Mouse (Mus musculus) MEL (cell line): ENCODE data around the gene Tgm5.

Source experiments
- CTCF ChIP-seq, 3 experiments: IDR thresholded peaks in 2 of 3; conservative IDR thresholded peaks in 1 of 3; 2 replicates each; pipeline ENCODE4 v1.5.1; 2011 to 2012; ENCODE audit warnings: low read length in 3 of 3, low read depth in 2 of 3, mild to moderate bottlenecking in 2 of 3, improper control_type of control experiment in 1 of 3, inconsistent platforms in 1 of 3, mixed read lengths in 1 of 3, moderate library complexity in 1 of 3; ENCODE audit not compliant: control insufficient read depth in 1 of 3, insufficient read depth in 1 of 3, poor library complexity in 1 of 3, severe bottlenecking in 1 of 3
- GATA1 ChIP-seq: IDR thresholded peaks from 2 replicates; pipeline ENCODE4 v1.6.1; 2011; ENCODE audit warnings: low read depth, low read length, improper control_type of control experiment
- HCFC1 ChIP-seq: IDR thresholded peaks from 2 replicates; pipeline ENCODE4 v1.6.1; 2012; ENCODE audit warnings: low read depth, mild to moderate bottlenecking, inconsistent platforms, low read length, improper control_type of control experiment, moderate library complexity
- JUND ChIP-seq: IDR thresholded peaks from 2 replicates; pipeline ENCODE4 v1.6.1; 2011; ENCODE audit warnings: low read depth, mild to moderate bottlenecking, improper control_type of control experiment, low read length
- MAX ChIP-seq: IDR thresholded peaks from 2 replicates; pipeline ENCODE4 v1.6.1; 2011; ENCODE audit warnings: low read length, improper control_type of control experiment
- MYB ChIP-seq: IDR thresholded peaks from 2 replicates; pipeline ENCODE4 v1.6.1; 2011; ENCODE audit warnings: mild to moderate bottlenecking, low read depth, low read length, improper control_type of control experiment
- POLR2A ChIP-seq, 2 experiments: IDR thresholded peaks; 2 replicates each; pipeline ENCODE4 v1.6.1; 2011 to 2012; ENCODE audit warnings: low read length in 2 of 2, mild to moderate bottlenecking in 2 of 2, control low read depth in 1 of 2, improper control_type of control experiment in 1 of 2, low read depth in 1 of 2, moderate library complexity in 1 of 2; ENCODE audit not compliant: control insufficient read depth in 1 of 2, insufficient read depth in 1 of 2, poor library complexity in 1 of 2
- POLR2AphosphoS2 ChIP-seq: IDR thresholded peaks from 2 replicates; pipeline ENCODE4 v1.6.1; 2011; ENCODE audit warnings: low read length, improper control_type of control experiment
- RAD21 ChIP-seq: IDR thresholded peaks from 2 replicates; pipeline ENCODE4 v1.6.1; 2011; ENCODE audit warnings: mild to moderate bottlenecking, low read depth, low read length, improper control_type of control experiment
- TAL1 ChIP-seq: IDR thresholded peaks from 2 replicates; pipeline ENCODE4 v1.6.1; 2012; ENCODE audit warnings: mild to moderate bottlenecking, inconsistent platforms, low read length, moderate library complexity, mixed read lengths
- USF1 ChIP-seq: IDR thresholded peaks from 2 replicates; pipeline ENCODE4 v1.6.1; 2014; ENCODE audit warnings: low read depth, mild to moderate bottlenecking, inconsistent platforms, low read length, improper control_type of control experiment, moderate library complexity
- ZMIZ1 ChIP-seq: IDR thresholded peaks from 2 replicates; pipeline ENCODE4 v1.6.1; 2012; ENCODE audit warnings: low read depth, mild to moderate bottlenecking, inconsistent platforms, low read length, improper control_type of control experiment, moderate library complexity

DNA sequence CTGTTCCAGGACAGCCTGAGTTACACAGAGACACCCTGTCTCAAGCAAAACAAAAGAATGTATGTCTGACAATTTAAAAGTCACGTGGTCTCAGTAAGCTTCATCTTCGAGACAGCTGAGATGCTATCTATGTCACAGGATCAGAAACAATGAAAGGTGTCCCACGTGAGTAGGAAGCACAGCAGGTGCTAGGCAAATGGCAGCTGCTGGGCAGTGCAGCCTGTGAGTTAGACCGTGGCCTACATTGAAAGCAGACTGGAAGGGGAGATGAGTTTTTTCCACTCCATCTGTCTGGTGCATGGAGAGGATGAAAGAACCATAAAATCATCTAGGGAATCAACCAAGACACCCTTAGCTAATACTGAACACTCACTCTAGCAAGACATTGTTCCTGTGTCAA lies 18.5 kb downstream of the Tgm5 start:
- no peak for TF ChIP-seq CTCF (IDR thresholded peaks at IDR 0.05 in 2 of 3, conservative IDR thresholded peaks at IDR 0.05 in 1 of 3; ENCODE audit: control insufficient read depth in 1 of 3, insufficient read depth in 1 of 3, low read depth in 2 of 3, low read length in 3 of 3, poor library complexity in 1 of 3, severe bottlenecking in 1 of 3)
- no peak for TF ChIP-seq MAX
- no peak for TF ChIP-seq MYB
- no peak for TF ChIP-seq POLR2A (IDR thresholded peaks at IDR 0.05; ENCODE audit: control insufficient read depth in 1 of 2, insufficient read depth in 1 of 2, low read depth in 1 of 2, low read length in 2 of 2, poor library complexity in 1 of 2)
- TF ChIP-seq JUND: no peak
- no peak for TF ChIP-seq ZMIZ1
- TF ChIP-seq HCFC1: no peak
- no peak for TF ChIP-seq POLR2AphosphoS2
- no peak for TF ChIP-seq RAD21
- no peak for TF ChIP-seq GATA1
- TF ChIP-seq TAL1: no peak
- TF ChIP-seq USF1: peak; percentile 63
